Mouse (Mus musculus) liver, postnatal 0 days (tissue): ENCODE data around the gene Dtx3.
A peak's percentile ranks its signal among the peaks of the same experiment; 100 is the strongest.

ENCODE experiments used
- CTCF ChIP-seq: sonication (generic); IDR thresholded peaks from 2 replicates; pipeline ENCODE4 v1.5.1; 2016; ENCODE audit warnings: antibody characterized with exemption, low read depth
- EP300 ChIP-seq: IDR thresholded peaks from 2 replicates; pipeline ENCODE4 v1.6.1; 2016; ENCODE audit warnings: antibody characterized with exemption, low read depth, mild to moderate bottlenecking

DNA sequence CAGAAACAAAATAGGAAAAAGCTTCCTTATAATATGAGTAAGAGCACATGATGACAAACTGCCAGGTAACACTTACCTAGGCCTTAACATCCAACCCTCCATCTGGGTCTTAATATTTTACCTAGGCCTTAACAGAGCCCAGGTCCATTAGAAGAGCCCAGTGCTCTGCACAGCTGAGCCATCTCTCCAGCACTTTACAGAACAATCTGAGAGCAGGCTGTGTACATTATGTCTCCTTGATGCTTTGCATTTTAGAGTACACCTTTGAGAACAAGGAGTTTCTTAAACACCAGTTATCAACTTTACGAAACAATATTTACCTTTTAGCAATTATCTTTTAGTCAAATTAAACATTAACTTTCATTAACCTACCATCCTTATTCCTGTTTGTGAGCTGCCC lies 39.4 kb downstream of the Dtx3 start:
- TF ChIP-seq CTCF (no peak), EP300 (peak; percentile 21; the same call in 1 of the 2 replicates)
